Mouse (Mus musculus): ENCODE measurements at regions not wholly inside any gene's neighbourhood (a gene's known extent, or its start where the extent isn't known, plus 50 kb on each side); places are given as distances from the start of the nearest gene placed in this dataset.

- DNase-seq = no peak
Measured at GRCm38 (mm10) chr13:112075847-112076479, 212.3 kb upstream of the Ankrd55 start.

- DNase-seq = no peak
Measured at GRCm38 (mm10) chr13:112078088-112078487, 210.2 kb upstream of the Ankrd55 start.

GRCm38 (mm10) chr13:112081935-112082334 lies 206.3 kb upstream of the Ankrd55 start:
- no peak for DNase-seq

GRCm38 (mm10) chr13:112084484-112085278 lies 203.6 kb upstream of the Ankrd55 start:
- DNase-seq = no peak

- no peak for DNase-seq
Measured at GRCm38 (mm10) chr13:112088312-112088771, 199.9 kb upstream of the Ankrd55 start.

- DNase-seq = no peak
Measured at GRCm38 (mm10) chr13:112090737-112091136, 197.5 kb upstream of the Ankrd55 start.

- no peak for DNase-seq
Measured at GRCm38 (mm10) chr13:112095595-112096139, 192.6 kb upstream of the Ankrd55 start.

GRCm38 (mm10) chr13:112099953-112100591 lies 188.2 kb upstream of the Ankrd55 start:
- no peak for DNase-seq

- peak; percentile 78 for DNase-seq
Measured at GRCm38 (mm10) chr13:112100592-112101420, 187.4 kb upstream of the Ankrd55 start.

- DNase-seq = no peak
Measured at GRCm38 (mm10) chr13:112101421-112101756, 186.9 kb upstream of the Ankrd55 start.

- no peak for DNase-seq
Measured at GRCm38 (mm10) chr13:112105953-112106352, 182.3 kb upstream of the Ankrd55 start.

GRCm38 (mm10) chr13:112114741-112115201 lies 173.5 kb upstream of the Ankrd55 start:
- peak; percentile 26 for DNase-seq

- no peak for DNase-seq
Measured at GRCm38 (mm10) chr13:112116101-112116726, 172.0 kb upstream of the Ankrd55 start.

GRCm38 (mm10) chr13:112118564-112118963 lies 169.7 kb upstream of the Ankrd55 start:
- DNase-seq = no peak

- DNase-seq = no peak
Measured at GRCm38 (mm10) chr13:112119611-112120041, 168.6 kb upstream of the Ankrd55 start.

- DNase-seq = no peak
Measured at GRCm38 (mm10) chr13:112120346-112120745, 167.9 kb upstream of the Ankrd55 start.

- no peak for DNase-seq
Measured at GRCm38 (mm10) chr13:112121110-112121509, 167.1 kb upstream of the Ankrd55 start.

GRCm38 (mm10) chr13:112122842-112123373 lies 165.3 kb upstream of the Ankrd55 start:
- DNase-seq = peak; percentile 83

GRCm38 (mm10) chr13:112125769-112126469 lies 162.3 kb upstream of the Ankrd55 start:
- no peak for DNase-seq

GRCm38 (mm10) chr13:112130220-112130619 lies 158.0 kb upstream of the Ankrd55 start:
- DNase-seq = no peak
